Comparison of ENCODE assay signal across 27 mouse cellular contexts in genomic region chr12:8760561-8760960, GRCm38 (mm10). TPM values are rescaled to one million over a fixed set of nuclear protein-coding genes. Genes with fewer than 3 reads are reported as not detected.
DNase-seq lines count a peak whose midpoint lies in the region; ATAC-seq and TF ChIP-seq lines count a peak whose summit lies in the region.
"Had no signal": no experiment of that assay in that cellular context is flagged by ENCODE, and none has a peak within 500 bp of the region (broad histone marks: within the 10 kb centered on the region; RNA-seq: fewer than 3 reads in every experiment).

No protein-coding gene starts in this region.

- 85% methylated on average over 6 of the region's 6 CpGs for WGBS in embryonic facial prominence, embryonic 11.5 days
- WGBS in small intestine, adult 2 months: 33% methylated on average over 6 of the region's 6 CpGs

- DNase-seq in kidney, postnatal 10 days: peak; percentile 3
- no peak for DNase-seq in kidney, postnatal 36 days
- peak; percentile 0 for DNase-seq in spleen, adult 12 weeks (ENCODE audit: low spot score)
- no peak for DNase-seq in spleen, postnatal 36 days (ENCODE audit: low spot score in 2 of 2)
- DNase-seq in embryonic facial prominence, embryonic 11.5 days (ENCODE audit: low spot score): peak; percentile 13
- no peak for DNase-seq in cerebellum, adult 18-20 months
- DNase-seq: adrenal gland, adult 2 months; cerebellum, adult 8-10 months; cerebellum, postnatal 25 days; gastrocnemius, adult 2 months; gastrocnemius, postnatal 36 days; heart, adult 2 months; kidney, postnatal 4 days; layer of hippocampus, postnatal 36 days; lung, postnatal 4 days; midbrain, embryonic 14.5 days had no signal

- no peak for TF ChIP-seq POLR2A in small intestine, adult 2 months (IDR thresholded peaks at IDR 0.05; ENCODE audit: low read depth, low read length)

- H3K36me3 ChIP-seq in embryonic facial prominence, embryonic 11.5 days (replicated peaks; ENCODE audit: control insufficient read depth, insufficient read depth, low read depth, low read length): peaks cover 2% of the 10 kb centered on the region; the same call in 1 of the 2 replicates
- no peaks in the 10 kb centered on the region for H3K36me3 ChIP-seq in small intestine, adult 2 months (ENCODE audit: control insufficient read depth, insufficient read depth, low read length)

- no peaks in the 10 kb centered on the region; the same call in 1 of the 2 replicates for H3K4me1 ChIP-seq in embryonic facial prominence, embryonic 11.5 days (ENCODE audit: control insufficient read depth, insufficient read depth, low read length)
- peaks cover 24% of the 10 kb centered on the region for H3K4me1 ChIP-seq in small intestine, adult 2 months (ENCODE audit: control insufficient read depth, insufficient read depth, insufficient read length, low read length)
- H3K4me1 ChIP-seq: hindbrain, embryonic 15.5 days had no signal

- no peaks in the 10 kb centered on the region for H3K27me3 ChIP-seq in embryonic facial prominence, embryonic 11.5 days (ENCODE audit: control insufficient read depth, insufficient read depth, low read length)
- H3K27me3 ChIP-seq in small intestine, adult 2 months (ENCODE audit: control insufficient read depth, insufficient read depth, low read length): no peaks in the 10 kb centered on the region
- H3K27me3 ChIP-seq: heart, embryonic 12.5 days; hindbrain, embryonic 15.5 days; kidney, embryonic 15.5 days; limb, embryonic 12.5 days had no signal

- no peak overlapping the region for H3K9ac ChIP-seq in embryonic facial prominence, embryonic 11.5 days (replicated peaks; ENCODE audit: low read length)
- H3K9ac ChIP-seq: heart, embryonic 12.5 days; hindbrain, embryonic 15.5 days; kidney, embryonic 15.5 days; limb, embryonic 12.5 days had no signal

- no peak for TF ChIP-seq CTCF in small intestine, adult 2 months (IDR thresholded peaks at IDR 0.05; ENCODE audit: extremely low read depth, insufficient read length, insufficient replicate concordance, low read depth, low read length)

- ATAC-seq in embryonic facial prominence, embryonic 11.5 days (replicated peaks; ENCODE audit: insufficient number of reproducible peaks, low FRiP score, low TSS enrichment, low read depth): no peak
- ATAC-seq in megakaryocyte progenitor cell, adult 5-6 weeks (replicated peaks; ENCODE audit: poor library complexity): no peak
- ATAC-seq: forebrain, embryonic 16.5 days; inflammation-experienced regulatory T-cells, adult 6 months; lung, postnatal 0 days had no signal

- no peaks in the 10 kb centered on the region for H3K9me3 ChIP-seq in embryonic facial prominence, embryonic 11.5 days (replicated peaks; ENCODE audit: control insufficient read depth, low read length)
- H3K9me3 ChIP-seq: hindbrain, embryonic 15.5 days; kidney, embryonic 15.5 days had no signal

- H3K4me3 ChIP-seq in embryonic facial prominence, embryonic 11.5 days (ENCODE audit: low read depth, low read length): no peak overlapping the region
- H3K4me3 ChIP-seq in small intestine, adult 2 months (ENCODE audit: low read depth, low read length): no peak overlapping the region
- H3K4me3 ChIP-seq: erythroblast, embryonic 14.5 days; gastrocnemius, adult 2 months; heart, adult 2 months; heart, embryonic 12.5 days; hindbrain, embryonic 15.5 days; kidney, embryonic 15.5 days; limb, embryonic 12.5 days had no signal

- no peak overlapping the region for H3K27ac ChIP-seq in embryonic facial prominence, embryonic 11.5 days (replicated peaks; ENCODE audit: low read depth, low read length)
- H3K27ac ChIP-seq in small intestine, adult 2 months (ENCODE audit: insufficient read depth, low read depth, low read length): peak overlapping the region; percentile 15; the same call in 1 of the 2 replicates
- H3K27ac ChIP-seq: gastrocnemius, adult 2 months; heart, adult 2 months; hindbrain, embryonic 15.5 days; limb, embryonic 12.5 days had no signal

- no peak overlapping the region for H3K4me2 ChIP-seq in embryonic facial prominence, embryonic 11.5 days (ENCODE audit: low read depth, low read length)
- H3K4me2 ChIP-seq: heart, embryonic 12.5 days; hindbrain, embryonic 15.5 days; kidney, embryonic 15.5 days; limb, embryonic 12.5 days; liver, embryonic 11.5 days had no signal

RNA-seq across cellular contexts. Expression of gene Sdc1, which starts 10.6 kb away (rescaled TPM):
- 120 and 128 TPM in 2 replicates for polyA plus RNA-seq in embryonic facial prominence, embryonic 11.5 days (2014; fragmentation: Nextera tagmentation; extraction: Ambion mirVana)
- 42.5 and 75.4 TPM in 2 replicates for polyA plus RNA-seq in small intestine, adult 2 months (2012; rRNA removed)
- 0.37 and 0.42 TPM in 2 replicates for total RNA-seq in megakaryocyte progenitor cell, adult 5-6 weeks (2015)
- total RNA-seq in megakaryocyte progenitor cell, adult 5-6 weeks (2017): 1.5 TPM in 2 replicates

Comparison
In these comparisons a context has a peak if more than half of its experiments do, and no peak if none do; other contexts are left out.
1. DNase-seq: peak in kidney, postnatal 10 days (single experiment), spleen, adult 12 weeks (single experiment) and embryonic facial prominence, embryonic 11.5 days (single experiment); none in kidney, postnatal 36 days (0 of 2), spleen, postnatal 36 days (0 of 2) and cerebellum, adult 18-20 months (0 of 2).